Mouse (Mus musculus): ENCODE data around the gene Prepl. TPM values are rescaled to one million over a fixed set of nuclear protein-coding genes. Genes with fewer than 3 reads are reported as not detected.
A peak's percentile ranks its signal among the peaks of the same experiment; 100 is the strongest.

The Prepl gene
- polyA plus RNA-seq, 1 experiment from 2014 or later, result 25.8 TPM

- 42% methylated on average over 6 of the region's 6 CpGs for WGBS
- Histone ChIP-seq H3K27me3 (ENCODE audit: insufficient read depth, low read length) (no peaks in the 10 kb centered on the region), H3K36me3 (ENCODE audit: insufficient read depth, low read length) (no peaks in the 10 kb centered on the region), H3K4me1 (replicated peaks; ENCODE audit: insufficient read depth, low read length) (no peaks in the 10 kb centered on the region), H3K9me3 (replicated peaks; ENCODE audit: low read length) (no peaks in the 10 kb centered on the region), H3K4me2 (ENCODE audit: low read length) (no peak overlapping the region), H3K4me3 (replicated peaks; ENCODE audit: low read depth, low read length) (no peak overlapping the region), H3K9ac (ENCODE audit: low read depth, low read length) (no peak overlapping the region), H3K27ac (peak overlapping the region; percentile 77)
- DNase-seq (ENCODE audit: low spot score) (no peak), ATAC-seq (replicated peaks; ENCODE audit: low FRiP score, low read depth) (0 out of 2 replicates have a peak, but pooled peaks have one; percentile 13)
- TF ChIP-seq CTCF (IDR thresholded peaks at IDR 0.05; ENCODE audit: low read depth), result no peak
Observed at GRCm38 (mm10) chr17:85042419-85042818, 47.6 kb downstream of the Prepl start.

- Histone ChIP-seq H3K4me3 (replicated peaks; ENCODE audit: low read depth, low read length) (no peak overlapping the region), H3K36me3 (ENCODE audit: insufficient read depth, low read length) (no peaks in the 10 kb centered on the region), H3K4me2 (ENCODE audit: low read length) (no peak overlapping the region), H3K9ac (ENCODE audit: low read depth, low read length) (no peak overlapping the region), H3K27me3 (ENCODE audit: insufficient read depth, low read length) (no peaks in the 10 kb centered on the region), H3K27ac (peak overlapping the region; percentile 58), H3K9me3 (replicated peaks; ENCODE audit: low read length) (no peaks in the 10 kb centered on the region), H3K4me1 (replicated peaks; ENCODE audit: insufficient read depth, low read length) (no peaks in the 10 kb centered on the region)
- ATAC-seq (replicated peaks; ENCODE audit: low FRiP score, low read depth) (peak; percentile 64; the same call in 1 of the 2 replicates), DNase-seq (ENCODE audit: low spot score) (peak; percentile 25)
- no peak for TF ChIP-seq CTCF (IDR thresholded peaks at IDR 0.05; ENCODE audit: low read depth)
- 51% methylated on average over 7 of the region's 7 CpGs for WGBS
Observed at GRCm38 (mm10) chr17:85040913-85041312, 49.1 kb downstream of the Prepl start.

GRCm38 (mm10) chr17:85038761-85039160, 51.3 kb downstream of the Prepl start:
- Histone ChIP-seq H3K27ac (no peak overlapping the region), H3K9ac (ENCODE audit: low read depth, low read length) (no peak overlapping the region), H3K4me2 (ENCODE audit: low read length) (no peak overlapping the region), H3K9me3 (replicated peaks; ENCODE audit: low read length) (no peaks in the 10 kb centered on the region), H3K4me1 (replicated peaks; ENCODE audit: insufficient read depth, low read length) (no peaks in the 10 kb centered on the region), H3K4me3 (replicated peaks; ENCODE audit: low read depth, low read length) (no peak overlapping the region), H3K36me3 (ENCODE audit: insufficient read depth, low read length) (no peaks in the 10 kb centered on the region), H3K27me3 (ENCODE audit: insufficient read depth, low read length) (no peaks in the 10 kb centered on the region)
- no peak for TF ChIP-seq CTCF (IDR thresholded peaks at IDR 0.05; ENCODE audit: low read depth)
- no peak for ATAC-seq (replicated peaks; ENCODE audit: low FRiP score, low read depth)
- 98% methylated on average over 5 of the region's 5 CpGs for WGBS
- DNase-seq (ENCODE audit: low spot score), result no peak

GRCm38 (mm10) chr17:85038311-85038710, 51.7 kb downstream of the Prepl start:
- Histone ChIP-seq H3K9ac (ENCODE audit: low read depth, low read length) (no peak overlapping the region), H3K4me3 (replicated peaks; ENCODE audit: low read depth, low read length) (no peak overlapping the region), H3K36me3 (ENCODE audit: insufficient read depth, low read length) (no peaks in the 10 kb centered on the region), H3K9me3 (replicated peaks; ENCODE audit: low read length) (no peaks in the 10 kb centered on the region), H3K4me1 (replicated peaks; ENCODE audit: insufficient read depth, low read length) (no peaks in the 10 kb centered on the region), H3K4me2 (ENCODE audit: low read length) (no peak overlapping the region), H3K27me3 (ENCODE audit: insufficient read depth, low read length) (no peaks in the 10 kb centered on the region), H3K27ac (no peak overlapping the region)
- ATAC-seq (replicated peaks; ENCODE audit: low FRiP score, low read depth), result no peak
- TF ChIP-seq CTCF (IDR thresholded peaks at IDR 0.05; ENCODE audit: low read depth), result no peak
- 90% methylated on average over 4 of the region's 4 CpGs for WGBS
- DNase-seq (ENCODE audit: low spot score), result no peak

GRCm38 (mm10) chr17:85037855-85038254, 52.2 kb downstream of the Prepl start:
- Histone ChIP-seq H3K9me3 (replicated peaks; ENCODE audit: low read length) (no peaks in the 10 kb centered on the region), H3K4me3 (replicated peaks; ENCODE audit: low read depth, low read length) (no peak overlapping the region), H3K4me1 (replicated peaks; ENCODE audit: insufficient read depth, low read length) (no peaks in the 10 kb centered on the region), H3K27me3 (ENCODE audit: insufficient read depth, low read length) (no peaks in the 10 kb centered on the region), H3K36me3 (ENCODE audit: insufficient read depth, low read length) (no peaks in the 10 kb centered on the region), H3K9ac (ENCODE audit: low read depth, low read length) (no peak overlapping the region), H3K27ac (no peak overlapping the region), H3K4me2 (ENCODE audit: low read length) (no peak overlapping the region)
- TF ChIP-seq CTCF (IDR thresholded peaks at IDR 0.05; ENCODE audit: low read depth), result no peak
- ATAC-seq (replicated peaks; ENCODE audit: low FRiP score, low read depth) (no peak), DNase-seq (ENCODE audit: low spot score) (no peak)
- 77% methylated on average over 5 of the region's 5 CpGs for WGBS

- Histone ChIP-seq H3K27me3 (ENCODE audit: insufficient read depth, low read length) (no peaks in the 10 kb centered on the region), H3K36me3 (ENCODE audit: insufficient read depth, low read length) (no peaks in the 10 kb centered on the region), H3K4me3 (replicated peaks; ENCODE audit: low read depth, low read length) (no peak overlapping the region), H3K9ac (ENCODE audit: low read depth, low read length) (no peak overlapping the region), H3K4me2 (ENCODE audit: low read length) (no peak overlapping the region), H3K27ac (no peak overlapping the region), H3K4me1 (replicated peaks; ENCODE audit: insufficient read depth, low read length) (peaks cover 4% of the 10 kb centered on the region; the same call in 1 of the 2 replicates), H3K9me3 (replicated peaks; ENCODE audit: low read length) (no peaks in the 10 kb centered on the region)
- no peak for TF ChIP-seq CTCF (IDR thresholded peaks at IDR 0.05; ENCODE audit: low read depth)
- WGBS, result 48% methylated on average over 11 of the region's 11 CpGs
- ATAC-seq (replicated peaks; ENCODE audit: low FRiP score, low read depth) (no peak), DNase-seq (ENCODE audit: low spot score) (no peak)
Observed at GRCm38 (mm10) chr17:85034068-85034467, 56.0 kb downstream of the Prepl start.

- no peaks in the 10 kb centered on the region for H3K27me3 ChIP-seq (ENCODE audit: insufficient read depth, low read length)
- H3K9me3 ChIP-seq (replicated peaks; ENCODE audit: low read length), result no peaks in the 10 kb centered on the region
- no peak overlapping the region for H3K9ac ChIP-seq (ENCODE audit: low read depth, low read length)
- no peak overlapping the region for H3K4me3 ChIP-seq (replicated peaks; ENCODE audit: low read depth, low read length)
- ATAC-seq (replicated peaks; ENCODE audit: low FRiP score, low read depth) (no peak), DNase-seq (ENCODE audit: low spot score) (no peak)
- H3K4me2 ChIP-seq (ENCODE audit: low read length), result no peak overlapping the region
- H3K27ac ChIP-seq, result no peak overlapping the region
- 85% methylated on average over 3 of the region's 3 CpGs for WGBS
- no peaks in the 10 kb centered on the region for H3K36me3 ChIP-seq (ENCODE audit: insufficient read depth, low read length)
- TF ChIP-seq CTCF (IDR thresholded peaks at IDR 0.05; ENCODE audit: low read depth), result no peak
- H3K4me1 ChIP-seq (replicated peaks; ENCODE audit: insufficient read depth, low read length), result peaks cover 4% of the 10 kb centered on the region; the same call in 1 of the 2 replicates
Observed at GRCm38 (mm10) chr17:85033087-85033486, 57.0 kb downstream of the Prepl start.
